Mouse (Mus musculus) heart, adult 2 months (tissue): ENCODE results near the gene Tdrkh.

ENCODE experiments used
- CTCF ChIP-seq: fragments of 200-600 bp; IDR thresholded peaks from 2 replicates; pipeline ENCODE4 v1.8.1; 2022; ENCODE audit warnings: antibody characterized with exemption, mild to moderate bottlenecking, moderate library complexity
- POLR2A ChIP-seq: fragments of 200-500 bp; IDR thresholded peaks from 2 replicates; pipeline ENCODE4 v1.6.1; 2011; ENCODE audit warnings: mild to moderate bottlenecking, low read depth, low read length, control low read depth; ENCODE audit not compliant: insufficient read depth

GRCm38 (mm10) chr3:94383476-94383875 lies 29.6 kb upstream of the Tdrkh start:
- TF ChIP-seq CTCF (no peak), POLR2A (no peak)
